Mouse (Mus musculus): Measurements from ENCODE around the gene Pstpip1.

DNA sequence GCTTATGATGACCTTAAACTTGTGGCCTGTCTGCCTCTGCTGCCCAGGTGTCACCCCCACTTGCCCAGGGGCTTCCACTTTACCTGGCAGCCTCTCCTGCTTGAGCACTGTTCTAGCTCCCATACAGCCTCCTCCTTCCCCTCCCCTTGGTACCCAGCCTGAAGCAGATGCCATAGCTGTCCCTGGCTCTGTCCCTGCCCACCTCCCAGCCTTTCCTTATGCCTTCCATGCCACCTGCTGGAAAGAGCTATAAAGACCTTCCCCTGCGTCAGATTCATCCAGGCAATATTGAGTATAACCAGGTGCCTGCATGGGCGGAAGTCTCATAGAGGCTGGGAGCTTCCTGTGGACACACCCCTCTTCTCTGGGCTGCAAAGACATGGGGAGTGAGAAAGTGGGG, 29.9 kb downstream of the Pstpip1 start:
- TF ChIP-seq CTCF (IDR thresholded peaks at IDR 0.05; ENCODE audit: borderline replicate concordance, control insufficient read depth, extremely low read depth, insufficient read depth, low read length, poor library complexity) (no peak), POLR2A (IDR thresholded peaks at IDR 0.05; ENCODE audit: control insufficient read depth, extremely low read depth, insufficient read depth, low read length, poor library complexity) (no peak)

All from thymus, adult 2 months (tissue).